Mouse (Mus musculus) heart, adult 2 months (tissue): Measurements from ENCODE around the gene Aldh2.

ENCODE experiments used
- CTCF ChIP-seq: fragments of 200-600 bp; IDR thresholded peaks from 2 replicates; pipeline ENCODE4 v1.8.1; 2022; ENCODE audit warnings: antibody characterized with exemption, mild to moderate bottlenecking, moderate library complexity
- EP300 ChIP-seq: fragments of 200-500 bp; IDR thresholded peaks from 2 replicates; pipeline ENCODE4 v1.6.1; 2011; ENCODE audit warnings: low read depth, low read length, control low read depth; ENCODE audit not compliant: insufficient read depth
- POLR2A ChIP-seq: fragments of 200-500 bp; IDR thresholded peaks from 2 replicates; pipeline ENCODE4 v1.6.1; 2011; ENCODE audit warnings: mild to moderate bottlenecking, low read depth, low read length, control low read depth; ENCODE audit not compliant: insufficient read depth

DNA sequence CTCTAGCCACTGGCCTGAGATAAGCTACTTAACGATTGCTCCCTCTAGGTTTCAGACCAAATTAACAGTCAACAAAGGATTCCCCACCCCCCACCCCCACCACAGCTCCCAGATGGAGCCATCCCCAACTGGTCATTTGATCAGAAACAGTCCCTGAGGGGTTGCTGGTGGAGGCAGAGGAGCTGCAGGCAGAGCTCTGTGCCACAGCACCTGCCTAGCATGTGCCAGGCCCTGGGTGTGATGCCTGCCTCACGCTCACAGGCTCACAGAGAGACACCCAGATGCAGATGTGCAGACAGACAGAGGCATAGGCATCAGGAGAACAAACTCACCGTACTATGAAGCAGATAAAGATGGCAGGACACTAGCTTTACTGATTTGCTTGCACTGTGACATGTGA lies 39.2 kb upstream of the Aldh2 start:
- no peak for TF ChIP-seq POLR2A
- no peak for TF ChIP-seq CTCF
- no peak for TF ChIP-seq EP300
